Mouse (Mus musculus) G1E (cell line): Measurements from ENCODE around the gene Sugt1.

ENCODE experiments used
- CTCF ChIP-seq: IDR thresholded peaks from 2 replicates; pipeline ENCODE4 v1.5.1; 2012; ENCODE audit warnings: low read depth, low read length, inconsistent platforms, mixed read lengths
- GATA1 ChIP-seq: IDR thresholded peaks from 2 replicates; pipeline ENCODE4 v1.6.1; 2012; ENCODE audit warnings: borderline replicate concordance, low read length, inconsistent platforms, mixed read lengths
- GATA2 ChIP-seq: IDR thresholded peaks from 2 replicates; pipeline ENCODE4 v1.6.1; 2012; ENCODE audit warnings: low read depth, low read length, inconsistent platforms, borderline replicate concordance

DNA sequence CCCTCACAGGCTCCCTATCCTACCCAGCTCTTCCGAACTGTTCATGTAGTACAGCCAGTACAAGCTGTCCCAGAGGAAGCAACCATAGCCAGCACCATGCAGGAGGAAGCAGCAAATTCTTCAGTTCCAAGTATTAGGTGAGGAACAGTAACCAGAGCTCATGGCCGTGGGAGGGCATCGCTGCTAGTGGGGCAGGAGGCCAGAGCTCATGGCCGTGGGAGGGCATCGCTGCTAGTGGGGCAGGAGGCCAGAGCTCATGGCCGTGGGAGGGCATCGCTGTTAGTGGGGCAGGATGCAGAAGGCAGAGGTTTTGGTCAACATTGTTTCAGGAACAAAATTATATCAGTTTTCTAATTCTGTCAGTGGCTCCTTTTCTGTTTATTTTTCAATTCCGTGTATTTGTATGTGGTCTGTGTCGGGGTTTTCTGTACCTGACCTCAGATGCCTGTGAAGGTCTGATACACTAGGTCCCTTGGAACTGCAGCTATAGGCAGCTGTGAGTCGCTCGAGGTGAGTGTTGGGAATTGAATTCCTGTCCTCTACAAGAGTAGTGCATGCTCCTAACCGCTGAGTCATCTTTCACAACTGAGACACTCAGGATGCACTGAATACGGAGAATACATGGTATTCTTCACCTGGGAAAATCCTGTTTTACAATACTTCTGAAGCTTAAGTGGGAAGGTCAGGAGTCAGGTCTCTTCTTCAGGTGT lies 13.9 kb upstream of the Sugt1 start:
- TF ChIP-seq CTCF (no peak), GATA2 (no peak), GATA1 (no peak)
